Mouse (Mus musculus): ENCODE data around the gene Bbs5. TPM values are rescaled to one million over a fixed set of nuclear protein-coding genes. Genes with fewer than 3 reads are reported as not detected.

Gene Bbs5
- polyA plus RNA-seq, 1 experiment: 28.1 TPM

DNA sequence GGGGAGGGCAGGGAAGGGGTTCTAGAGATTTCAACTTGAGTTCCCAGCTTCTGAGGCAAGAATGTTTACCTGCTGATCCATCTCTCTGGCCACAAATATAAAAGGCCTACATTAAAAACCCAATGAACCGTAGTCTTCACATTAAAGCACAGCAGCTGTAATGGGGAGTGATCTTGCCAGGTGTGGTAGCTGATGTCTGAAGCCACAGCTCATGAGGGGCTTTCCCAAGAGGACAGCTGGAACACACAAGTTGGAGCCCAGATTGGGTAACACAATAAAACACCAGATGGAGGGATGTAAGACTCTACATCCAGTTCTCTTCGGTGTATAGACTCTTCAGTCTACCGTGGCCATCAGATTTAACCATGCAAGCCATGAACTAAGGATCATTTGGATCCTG lies 37.5 kb downstream of the Bbs5 start:
- H3K27ac ChIP-seq (ENCODE audit: insufficient read depth, low read length): no peak overlapping the region
- TF ChIP-seq POLR2A (IDR thresholded peaks at IDR 0.05; ENCODE audit: extremely low read depth, insufficient read depth, low read length) (no peak), CTCF (IDR thresholded peaks at IDR 0.05; ENCODE audit: extremely low read depth, insufficient read depth, low read length) (no peak)
- no peak overlapping the region for H3K4me3 ChIP-seq (ENCODE audit: insufficient read depth, low read length)
- peaks cover 1% of the 10 kb centered on the region; the same call in 1 of the 2 replicates for H3K4me1 ChIP-seq (ENCODE audit: control insufficient read depth, insufficient read depth, low read length)

GRCm38 (mm10) chr2:69690214-69690613 lies 43.2 kb downstream of the Bbs5 start:
- no peaks in the 10 kb centered on the region for H3K4me1 ChIP-seq (ENCODE audit: control insufficient read depth, insufficient read depth, low read length)
- TF ChIP-seq POLR2A (IDR thresholded peaks at IDR 0.05; ENCODE audit: extremely low read depth, insufficient read depth, low read length): no peak
- TF ChIP-seq CTCF (IDR thresholded peaks at IDR 0.05; ENCODE audit: extremely low read depth, insufficient read depth, low read length): no peak
- no peak overlapping the region for H3K4me3 ChIP-seq (ENCODE audit: insufficient read depth, low read length)
- no peak overlapping the region for H3K27ac ChIP-seq (ENCODE audit: insufficient read depth, low read length)

DNA sequence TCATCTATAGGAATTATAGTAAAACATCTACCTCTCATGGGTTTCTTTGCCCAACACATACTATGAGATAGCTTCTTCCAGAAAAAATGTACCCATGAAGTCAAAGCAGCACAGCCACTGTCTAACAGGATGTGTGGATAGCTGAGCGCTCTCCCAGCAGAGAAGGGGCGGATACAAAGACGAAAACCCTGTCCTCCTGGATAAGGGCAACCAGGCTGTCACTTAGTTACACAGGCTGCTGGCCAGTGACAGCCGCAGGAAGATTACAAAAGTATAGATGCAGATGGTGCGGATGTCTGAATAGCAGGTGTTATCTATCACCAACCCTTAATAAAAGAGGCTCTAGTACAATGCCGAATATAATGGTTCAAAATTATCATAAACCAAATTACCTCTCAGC lies 43.9 kb downstream of the Bbs5 start:
- Histone ChIP-seq H3K27ac (ENCODE audit: insufficient read depth, low read length) (no peak overlapping the region), H3K4me3 (ENCODE audit: insufficient read depth, low read length) (no peak overlapping the region), H3K4me1 (ENCODE audit: control insufficient read depth, insufficient read depth, low read length) (no peaks in the 10 kb centered on the region)
- TF ChIP-seq CTCF (IDR thresholded peaks at IDR 0.05; ENCODE audit: extremely low read depth, insufficient read depth, low read length) (no peak), POLR2A (IDR thresholded peaks at IDR 0.05; ENCODE audit: extremely low read depth, insufficient read depth, low read length) (no peak)

DNA sequence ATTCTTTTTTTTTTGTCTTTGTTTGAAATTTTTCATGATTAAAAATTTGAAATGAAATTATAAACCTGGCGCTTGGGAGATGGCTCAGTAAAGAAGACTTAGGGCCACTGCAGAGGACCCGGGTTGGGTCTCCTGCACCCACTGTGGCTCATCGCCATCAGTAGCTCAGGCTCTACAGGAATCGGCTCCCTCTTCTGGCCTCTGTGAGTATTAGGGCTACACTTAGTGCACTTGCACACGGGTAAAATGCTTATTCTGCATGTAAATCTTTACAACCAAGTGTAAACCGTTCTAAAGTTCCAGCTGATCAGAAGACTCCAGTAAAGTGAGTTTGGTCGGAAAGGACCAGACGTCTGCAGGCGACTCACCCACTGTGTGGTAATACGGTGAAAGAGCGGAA lies 46.5 kb downstream of the Bbs5 start:
- no peaks in the 10 kb centered on the region for H3K4me1 ChIP-seq (ENCODE audit: control insufficient read depth, insufficient read depth, low read length)
- no peak overlapping the region for H3K27ac ChIP-seq (ENCODE audit: insufficient read depth, low read length)
- H3K4me3 ChIP-seq (ENCODE audit: insufficient read depth, low read length): no peak overlapping the region
- TF ChIP-seq CTCF (IDR thresholded peaks at IDR 0.05; ENCODE audit: extremely low read depth, insufficient read depth, low read length) (no peak), POLR2A (IDR thresholded peaks at IDR 0.05; ENCODE audit: extremely low read depth, insufficient read depth, low read length) (no peak)

DNA sequence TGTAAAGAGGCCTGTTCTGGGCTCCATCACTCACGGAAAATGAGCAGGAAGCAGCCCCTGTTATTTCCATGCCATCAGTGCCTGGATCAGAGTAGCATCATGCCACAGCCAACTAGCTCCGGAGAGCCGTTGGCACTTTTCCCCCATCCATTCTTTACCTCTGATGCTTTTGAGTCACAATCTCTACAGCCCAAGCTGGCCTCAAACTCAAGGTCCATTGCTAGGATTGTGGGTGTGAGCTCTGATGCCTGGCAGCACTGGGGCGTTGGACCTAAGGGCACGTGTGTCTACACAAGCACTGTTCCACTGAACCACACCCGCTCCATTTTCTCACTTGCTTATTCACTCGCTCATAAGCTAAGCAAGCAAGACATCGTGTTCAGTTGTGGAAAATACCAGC lies 53.5 kb downstream of the Bbs5 start:
- Histone ChIP-seq H3K4me3 (ENCODE audit: insufficient read depth, low read length) (no peak overlapping the region), H3K27ac (ENCODE audit: insufficient read depth, low read length) (no peak overlapping the region), H3K4me1 (ENCODE audit: control insufficient read depth, insufficient read depth, low read length) (no peaks in the 10 kb centered on the region)
- TF ChIP-seq CTCF (IDR thresholded peaks at IDR 0.05; ENCODE audit: extremely low read depth, insufficient read depth, low read length) (no peak), POLR2A (IDR thresholded peaks at IDR 0.05; ENCODE audit: extremely low read depth, insufficient read depth, low read length) (no peak)

DNA sequence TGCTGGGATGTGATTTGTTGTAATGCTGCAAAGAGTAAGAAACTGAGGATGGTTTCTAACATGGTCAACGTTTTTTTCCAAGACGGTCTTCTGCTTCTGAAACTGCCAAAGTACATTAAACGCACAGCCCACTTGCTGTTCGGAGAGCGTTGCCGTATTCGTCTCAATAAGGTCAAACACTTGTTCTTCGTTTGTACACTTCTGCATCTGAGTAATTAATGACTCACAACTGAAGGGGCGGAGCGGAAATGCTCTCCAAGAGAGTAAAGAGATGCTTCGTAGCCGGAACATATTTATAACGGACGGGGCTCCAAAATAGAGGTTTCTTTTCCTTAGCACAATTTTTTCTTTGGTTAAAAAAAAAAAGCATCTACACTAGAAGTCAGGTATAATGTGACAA lies 65.2 kb downstream of the Bbs5 start:
- no peaks in the 10 kb centered on the region; the same call in 1 of the 2 replicates for H3K4me1 ChIP-seq (ENCODE audit: control insufficient read depth, insufficient read depth, low read length)
- TF ChIP-seq POLR2A (IDR thresholded peaks at IDR 0.05; ENCODE audit: extremely low read depth, insufficient read depth, low read length) (no peak), CTCF (IDR thresholded peaks at IDR 0.05; ENCODE audit: extremely low read depth, insufficient read depth, low read length) (no peak)
- H3K27ac ChIP-seq (ENCODE audit: insufficient read depth, low read length): no peak overlapping the region
- H3K4me3 ChIP-seq (ENCODE audit: insufficient read depth, low read length): peak overlapping the region; percentile 84

GRCm38 (mm10) chr2:69712981-69713625 lies 66.1 kb downstream of the Bbs5 start, which contains the start of gene Fastkd1:
Gene Fastkd1 (minus strand): TSS chr2:69713516.
- H3K27ac ChIP-seq (ENCODE audit: insufficient read depth, low read length): peak within 1 kb of the TSS; percentile 36

DNA sequence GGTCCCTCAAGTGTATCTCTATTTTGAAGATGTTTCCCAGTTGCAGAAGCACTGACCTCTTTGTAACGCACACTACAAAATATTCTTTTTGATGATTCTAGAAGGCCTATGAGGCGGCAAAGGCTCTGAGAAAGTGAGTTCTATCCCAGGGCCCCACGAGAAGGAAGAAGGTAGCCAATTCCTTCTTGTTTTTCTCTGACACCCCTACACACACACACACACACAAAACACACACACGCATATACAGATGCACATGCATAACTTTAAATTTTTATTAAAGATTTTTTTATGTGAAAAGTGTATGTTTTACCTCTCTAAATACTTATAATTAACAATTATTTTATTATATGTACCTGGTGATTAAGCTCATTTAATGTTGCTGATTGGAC lies 66.6 kb downstream of the Bbs5 start:
- TF ChIP-seq CTCF (IDR thresholded peaks at IDR 0.05; ENCODE audit: extremely low read depth, insufficient read depth, low read length): no peak
- no peak for TF ChIP-seq POLR2A (IDR thresholded peaks at IDR 0.05; ENCODE audit: extremely low read depth, insufficient read depth, low read length)
- Histone ChIP-seq H3K4me3 (ENCODE audit: insufficient read depth, low read length) (peak overlapping the region; percentile 84; the same call in 1 of the 2 replicates), H3K4me1 (ENCODE audit: control insufficient read depth, insufficient read depth, low read length) (no peaks in the 10 kb centered on the region; the same call in 1 of the 2 replicates), H3K27ac (ENCODE audit: insufficient read depth, low read length) (no peak overlapping the region)

More at GRCm38 (mm10) chr2:69712981-69713625, 66.1 kb downstream of the Bbs5 start, which contains the start of gene Fastkd1:
- no peaks in the 10 kb centered on the region; the same call in 1 of the 2 replicates for H3K4me1 ChIP-seq (ENCODE audit: control insufficient read depth, insufficient read depth, low read length)
- peak within 1 kb of the TSS; percentile 84 for H3K4me3 ChIP-seq (ENCODE audit: insufficient read depth, low read length)
- no peak for TF ChIP-seq CTCF (IDR thresholded peaks at IDR 0.05; ENCODE audit: extremely low read depth, insufficient read depth, low read length)
- TF ChIP-seq POLR2A (IDR thresholded peaks at IDR 0.05; ENCODE audit: extremely low read depth, insufficient read depth, low read length): peak; percentile 74

DNA sequence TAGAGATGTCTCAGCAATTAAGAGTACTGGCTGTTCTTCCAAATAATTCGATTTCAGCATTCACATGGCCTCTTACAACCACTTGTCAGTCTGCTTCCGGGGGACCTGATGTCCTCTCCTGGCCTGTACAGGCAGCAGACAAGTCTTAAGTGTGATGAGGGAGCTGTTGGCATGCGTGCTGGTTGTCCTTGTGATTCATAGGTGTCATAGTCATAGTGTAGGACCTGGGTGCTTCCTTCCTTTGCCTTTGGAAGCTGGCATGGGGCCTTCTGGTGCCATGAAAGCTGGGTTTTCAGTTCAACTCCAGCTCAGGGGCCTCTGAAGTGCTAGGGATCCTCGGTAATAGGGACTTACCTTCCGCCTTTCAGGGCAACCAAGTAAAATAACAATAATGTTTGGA lies 67.2 kb downstream of the Bbs5 start:
- H3K4me3 ChIP-seq (ENCODE audit: insufficient read depth, low read length): no peak overlapping the region
- TF ChIP-seq POLR2A (IDR thresholded peaks at IDR 0.05; ENCODE audit: extremely low read depth, insufficient read depth, low read length): no peak
- TF ChIP-seq CTCF (IDR thresholded peaks at IDR 0.05; ENCODE audit: extremely low read depth, insufficient read depth, low read length): no peak
- H3K4me1 ChIP-seq (ENCODE audit: control insufficient read depth, insufficient read depth, low read length): no peaks in the 10 kb centered on the region; the same call in 1 of the 2 replicates
- H3K27ac ChIP-seq (ENCODE audit: insufficient read depth, low read length): no peak overlapping the region

DNA sequence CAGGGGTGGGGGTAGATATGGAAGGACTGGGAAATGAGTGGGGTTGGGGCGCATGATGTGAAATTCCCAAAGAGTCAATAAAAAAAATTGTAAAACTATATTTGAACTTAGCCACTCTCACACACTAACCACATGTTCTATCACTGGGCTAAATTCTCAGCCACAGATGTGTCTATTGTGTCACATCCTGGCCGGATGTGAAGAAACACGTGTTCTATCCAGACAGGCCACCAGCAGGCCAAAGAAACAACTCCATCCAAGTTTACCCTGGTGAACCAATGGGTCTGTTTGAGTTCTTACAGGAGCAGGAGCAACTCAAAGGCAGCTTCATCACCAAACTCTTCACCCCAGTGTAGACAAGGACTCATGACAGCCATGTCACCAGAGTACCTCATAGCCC lies 69.5 kb downstream of the Bbs5 start:
- H3K4me3 ChIP-seq (ENCODE audit: insufficient read depth, low read length): no peak overlapping the region
- TF ChIP-seq CTCF (IDR thresholded peaks at IDR 0.05; ENCODE audit: extremely low read depth, insufficient read depth, low read length) (no peak), POLR2A (IDR thresholded peaks at IDR 0.05; ENCODE audit: extremely low read depth, insufficient read depth, low read length) (no peak)
- no peak overlapping the region for H3K27ac ChIP-seq (ENCODE audit: insufficient read depth, low read length)
- H3K4me1 ChIP-seq (ENCODE audit: control insufficient read depth, insufficient read depth, low read length): no peaks in the 10 kb centered on the region; the same call in 1 of the 2 replicates

Other genes starting within 250 kb of the Bbs5 start
- gene Lrp2, start 61.1 kb upstream of the Bbs5 start, polyA plus RNA-seq (2012; rRNA removed): 0.04 and 0.10 TPM in 2 replicates
- 0.32 and 0.46 TPM in 2 replicates for gene Klhl41, start 22.9 kb downstream of the Bbs5 start, polyA plus RNA-seq (2012; rRNA removed)
- 11.4 and 12.2 TPM in 2 replicates for gene Fastkd1, start 66.3 kb downstream of the Bbs5 start, polyA plus RNA-seq (2012; rRNA removed)
- gene Ppig, start 75.4 kb downstream of the Bbs5 start, polyA plus RNA-seq (2012; rRNA removed): 23.0 and 23.3 TPM in 2 replicates
- 3.7 TPM in 2 replicates for gene Ccdc173, start 142.4 kb downstream of the Bbs5 start, polyA plus RNA-seq (2012; rRNA removed)
- 25.5 and 29.9 TPM in 2 replicates for gene Phospho2, start 142.5 kb downstream of the Bbs5 start, polyA plus RNA-seq (2012; rRNA removed)
- gene Klhl23, start 174.8 kb downstream of the Bbs5 start, polyA plus RNA-seq (2012; rRNA removed): 34.7 and 38.1 TPM in 2 replicates
- gene Ssb, start 214.4 kb downstream of the Bbs5 start, polyA plus RNA-seq (2012; rRNA removed): 80.3 and 88.7 TPM in 2 replicates
- gene Mettl5, start 238.4 kb downstream of the Bbs5 start, polyA plus RNA-seq (2012; rRNA removed): 12.7 and 13.6 TPM in 2 replicates